In genomic region chr9:60166990-60167389, GRCm38 (mm10) we compare ENCODE assay signal across 9 mouse cellular contexts.
DNase-seq lines count a peak whose midpoint lies in the region; ATAC-seq and TF ChIP-seq lines count a peak whose summit lies in the region.
"Had no signal": no experiment of that assay in that cellular context is flagged by ENCODE, and none has a peak within 500 bp of the region (broad histone marks: within the 10 kb centered on the region; RNA-seq: fewer than 3 reads in every experiment).

No protein-coding gene starts in this region.

- H3K27ac ChIP-seq in cortical plate, adult 2 months (ENCODE audit: insufficient read depth, low read length), result no peak overlapping the region
- H3K27ac ChIP-seq in limb, embryonic 10.5 days, result peak overlapping the region; percentile 12; the same call in 1 of the 2 replicates
- H3K27ac ChIP-seq in forebrain, embryonic 16.5 days (ENCODE audit: low read length), result no peak overlapping the region
- H3K27ac ChIP-seq: midbrain, embryonic 13.5 days had no signal

- DNase-seq in layer of hippocampus, adult 11-12 months (ENCODE audit: low spot score), result peak; percentile 44
- DNase-seq in layer of hippocampus, adult 9-10 months (ENCODE audit: low spot score), result no peak
- DNase-seq in ES-CJ7 (ENCODE audit: low read depth, low spot score), result peak; percentile 22
- DNase-seq in limb, embryonic 10.5 days (ENCODE audit: low spot score), result peak; percentile 58
- no peak for DNase-seq in ovary, adult 18-20 months (ENCODE audit: low spot score)
- no peak for DNase-seq in urinary bladder, adult 2 months (ENCODE audit: low spot score)

- no peak overlapping the region for H3K4me2 ChIP-seq in forebrain, embryonic 16.5 days (ENCODE audit: low read length)
- H3K4me2 ChIP-seq: midbrain, embryonic 13.5 days had no signal

- no peaks in the 10 kb centered on the region for H3K27me3 ChIP-seq in limb, embryonic 10.5 days (ENCODE audit: low read depth, poor library complexity, severe bottlenecking)
- no peaks in the 10 kb centered on the region for H3K27me3 ChIP-seq in forebrain, embryonic 16.5 days (replicated peaks; ENCODE audit: control insufficient read depth, insufficient read depth, low read length)
- H3K27me3 ChIP-seq: midbrain, embryonic 13.5 days had no signal

- TF ChIP-seq POLR2A in cortical plate, adult 2 months (IDR thresholded peaks at IDR 0.05; ENCODE audit: extremely low read depth, insufficient read depth, low read length), result no peak

- WGBS in limb, embryonic 10.5 days, result 88% methylated on average over 4 of the region's 4 CpGs
- WGBS in forebrain, embryonic 16.5 days, result 81% methylated on average over 4 of the region's 4 CpGs

- H3K9me3 ChIP-seq in limb, embryonic 10.5 days (replicated peaks), result no peaks in the 10 kb centered on the region
- no peaks in the 10 kb centered on the region for H3K9me3 ChIP-seq in forebrain, embryonic 16.5 days (ENCODE audit: control insufficient read depth, low read length)
- H3K9me3 ChIP-seq: midbrain, embryonic 13.5 days had no signal

- no peak overlapping the region for H3K9ac ChIP-seq in forebrain, embryonic 16.5 days (replicated peaks; ENCODE audit: low read depth, low read length)
- H3K9ac ChIP-seq: midbrain, embryonic 13.5 days had no signal

- H3K4me1 ChIP-seq in cortical plate, adult 2 months (ENCODE audit: control insufficient read depth, insufficient read depth, low read length), result no peaks in the 10 kb centered on the region
- H3K4me1 ChIP-seq in limb, embryonic 10.5 days, result peaks cover 14% of the 10 kb centered on the region
- H3K4me1 ChIP-seq in forebrain, embryonic 16.5 days (replicated peaks; ENCODE audit: control insufficient read depth, insufficient read depth, low read length), result no peaks in the 10 kb centered on the region
- H3K4me1 ChIP-seq: midbrain, embryonic 13.5 days had no signal

- H3K36me3 ChIP-seq in limb, embryonic 10.5 days, result no peaks in the 10 kb centered on the region
- no peaks in the 10 kb centered on the region for H3K36me3 ChIP-seq in forebrain, embryonic 16.5 days (ENCODE audit: control insufficient read depth, insufficient read depth)
- H3K36me3 ChIP-seq: midbrain, embryonic 13.5 days had no signal

- no peak overlapping the region for H3K4me3 ChIP-seq in cortical plate, adult 2 months (ENCODE audit: insufficient read depth, low read length)
- H3K4me3 ChIP-seq in limb, embryonic 10.5 days, result no peak overlapping the region
- no peak overlapping the region for H3K4me3 ChIP-seq in forebrain, embryonic 16.5 days (replicated peaks; ENCODE audit: low read length)
- H3K4me3 ChIP-seq: midbrain, embryonic 13.5 days had no signal

- TF ChIP-seq CTCF in cortical plate, adult 2 months (IDR thresholded peaks at IDR 0.05; ENCODE audit: extremely low read depth, insufficient read depth, low read length), result peak; percentile 43

- ATAC-seq in forebrain, embryonic 16.5 days, result no peak
- ATAC-seq: midbrain, embryonic 13.5 days had no signal

Comparison
In these comparisons a context has a peak if more than half of its experiments do, and no peak if none do; other contexts are left out.
1. DNase-seq: peak in layer of hippocampus, adult 11-12 months (single experiment), ES-CJ7 (single experiment) and limb, embryonic 10.5 days (single experiment); none in layer of hippocampus, adult 9-10 months (single experiment), ovary, adult 18-20 months (single experiment) and urinary bladder, adult 2 months (single experiment).